Mouse (Mus musculus) ovary, adult 2 months (tissue): ENCODE results near the gene Hspbap1. TPM values are rescaled to one million over a fixed set of nuclear protein-coding genes. Genes with fewer than 3 reads are reported as not detected.

ENCODE experiments used
- polyA plus RNA-seq: library from polyadenylated mRNA; depleted of rRNA; stranded (reverse); fragments of >200 nt; gene quantifications from 2 replicates; pipeline ENCODE4 v1.2.3, GENCODE M21; 2012; rRNA removed

Gene Hspbap1
- polyA plus RNA-seq = 6.5 and 6.7 TPM in 2 replicates

GRCm38 (mm10) chr16:35769878-35770657, at the start of gene Hspbap1:
Hspbap1 (plus strand) TSS chr16:35770375.

GRCm38 (mm10) chr16:35768785-35769642, 1.2 kb upstream of the Hspbap1 start, which contains the start of gene Dirc2:
Dirc2 (minus strand) TSS chr16:35769356.

GRCm38 (mm10) chr16:35871048-35871851, 101.1 kb downstream of the Hspbap1 start, which contains the start of gene Parp14:
Parp14 (minus strand) TSS chr16:35871544.

Other genes starting within 250 kb of the Hspbap1 start
- gene Sema5b, start 229.2 kb upstream of the Hspbap1 start, polyA plus RNA-seq = 10.4 and 15.1 TPM in 2 replicates
- 54.9 and 66.2 TPM in 2 replicates for gene Dirc2, start 1.0 kb upstream of the Hspbap1 start, polyA plus RNA-seq
- gene Parp14, start 101.2 kb downstream of the Hspbap1 start, polyA plus RNA-seq = 2.5 and 3.2 TPM in 2 replicates
- gene Parp9, start 168.1 kb downstream of the Hspbap1 start, polyA plus RNA-seq = 2.9 and 3.0 TPM in 2 replicates
- 4.9 and 5.4 TPM in 2 replicates for gene Dtx3l, start 168.8 kb downstream of the Hspbap1 start, polyA plus RNA-seq
- gene Kpna1, start 208.4 kb downstream of the Hspbap1 start, polyA plus RNA-seq = 3.6 and 3.8 TPM in 2 replicates